Mouse (Mus musculus) heart, adult 2 months (tissue): ENCODE data around the gene Nfia. TPM values are rescaled to one million over a fixed set of nuclear protein-coding genes. Genes with fewer than 3 reads are reported as not detected.

Experiments
- DNase-seq, 2 experiments: peaks; one replicate each; pipeline ENCODE4 v3.0.0; 2021
- H3K27ac ChIP-seq: fragments of 200-600 bp; 2 replicates; pipeline ENCODE4 v1.8.1; 2022
- H3K27me3 ChIP-seq: fragments of 200-500 bp; 2 replicates; pipeline ENCODE4 v1.6.1; 2012; ENCODE audit warnings: mild to moderate bottlenecking, low read length, inconsistent platforms, mixed read lengths; ENCODE audit not compliant: control insufficient read depth, insufficient read depth
- H3K36me3 ChIP-seq: fragments of 200-500 bp; 2 replicates; pipeline ENCODE4 v1.6.1; 2012; ENCODE audit warnings: low read length, inconsistent platforms; ENCODE audit not compliant: control insufficient read depth, insufficient read depth
- H3K4me1 ChIP-seq: fragments of 200-500 bp; 2 replicates; pipeline ENCODE4 v1.6.1; 2011; ENCODE audit warnings: low read length; ENCODE audit not compliant: control insufficient read depth, insufficient read depth
- H3K4me3 ChIP-seq: fragments of 200-600 bp; 2 replicates; pipeline ENCODE4 v1.8.1; 2022
- H3K79me2 ChIP-seq: fragments of 200-500 bp; replicated peaks from 2 replicates; pipeline ENCODE4 v1.6.1; 2012; ENCODE audit warnings: mild to moderate bottlenecking, inconsistent platforms, low read length, moderate library complexity, mixed read lengths; ENCODE audit not compliant: control insufficient read depth, insufficient read depth
- H3K9ac ChIP-seq: fragments of 200-500 bp; 2 replicates; pipeline ENCODE4 v1.6.1; 2012; ENCODE audit warnings: low read depth, mild to moderate bottlenecking, control low read depth, inconsistent platforms, low read length, mixed read lengths
- CTCF ChIP-seq: fragments of 200-600 bp; IDR thresholded peaks from 2 replicates; pipeline ENCODE4 v1.8.1; 2022; ENCODE audit warnings: antibody characterized with exemption, mild to moderate bottlenecking, moderate library complexity
- EP300 ChIP-seq: fragments of 200-500 bp; IDR thresholded peaks from 2 replicates; pipeline ENCODE4 v1.6.1; 2011; ENCODE audit warnings: low read depth, low read length, control low read depth; ENCODE audit not compliant: insufficient read depth
- POLR2A ChIP-seq: fragments of 200-500 bp; IDR thresholded peaks from 2 replicates; pipeline ENCODE4 v1.6.1; 2011; ENCODE audit warnings: mild to moderate bottlenecking, low read depth, low read length, control low read depth; ENCODE audit not compliant: insufficient read depth
- WGBS: fragments of 180-500 bp; shearing (Covaris S2); methylation state at CpG from one replicate; pipeline ENCODE4 v1.1.7; 2018; 5-methylcytosine and 5-hydroxymethylcytosine counted together
- intact Hi-C: fragments of 180-260 bp; cut with DNase I; formaldehyde crosslinking; loops from one replicate; pipeline ENCODE4 v1.15.1; 2025
- polyA plus RNA-seq: library from polyadenylated mRNA; depleted of rRNA; stranded (reverse); fragments of >200 nt; gene quantifications from 2 replicates; pipeline ENCODE4 v1.2.3, GENCODE M21; 2012
- total RNA-seq, 2 experiments: library from RNA; stranded (reverse); gene quantifications; 2 replicates each; pipeline ENCODE4 v1.2.3; 2021

Gene Nfia
- total and polyA plus RNA-seq, 3 experiments: 70.3 to 128 (median 126) TPM

DNA sequence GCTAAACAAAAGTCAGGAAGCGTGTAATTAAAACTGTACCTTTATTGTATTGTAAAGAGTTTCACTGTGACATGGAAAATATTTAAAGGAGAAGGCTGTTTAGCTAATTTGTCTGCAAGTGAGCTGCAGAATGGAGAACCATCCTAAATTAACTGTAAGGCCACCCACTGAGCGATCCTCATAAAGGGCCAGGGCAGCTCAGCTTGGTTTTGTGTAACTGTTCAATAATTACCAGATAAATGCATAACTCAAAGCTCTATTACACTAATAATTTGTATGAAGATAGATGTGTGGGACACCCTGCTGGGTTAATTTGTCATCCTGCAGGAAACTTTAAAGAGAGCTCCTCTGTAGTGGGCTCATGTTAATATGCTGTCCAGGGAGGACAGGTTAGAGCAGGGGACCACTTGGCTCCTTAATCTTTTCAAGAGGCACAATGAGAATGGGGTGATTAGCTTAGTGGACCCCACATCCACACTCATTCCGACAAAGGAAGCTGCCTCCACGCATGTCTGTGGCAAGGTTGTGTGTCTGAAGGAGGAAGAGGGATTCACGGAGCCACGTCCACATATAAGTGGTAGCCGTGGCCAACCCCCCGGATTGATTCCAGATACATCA, 277.6 kb downstream of the Nfia start:
- peaks cover 3% of the 10 kb centered on the region for H3K4me1 ChIP-seq
- no peaks in the 10 kb centered on the region for H3K79me2 ChIP-seq
- no peak overlapping the region for H3K4me3 ChIP-seq
- TF ChIP-seq CTCF (no peak), EP300 (no peak), POLR2A (no peak)
- no peak overlapping the region for H3K9ac ChIP-seq
- H3K27me3 ChIP-seq: no peaks in the 10 kb centered on the region
- intact Hi-C loops: loop anchor here (5.0 kb wide), 1 partner anchor 37 kb away; no protein-coding TSS in a partner anchor
- peaks cover 8% of the 10 kb centered on the region for H3K36me3 ChIP-seq
- H3K27ac ChIP-seq: no peak overlapping the region; the same call in 1 of the 2 replicates
- DNase-seq: no peak
- WGBS: 85% methylated on average over 8 of the region's 8 CpGs

DNA sequence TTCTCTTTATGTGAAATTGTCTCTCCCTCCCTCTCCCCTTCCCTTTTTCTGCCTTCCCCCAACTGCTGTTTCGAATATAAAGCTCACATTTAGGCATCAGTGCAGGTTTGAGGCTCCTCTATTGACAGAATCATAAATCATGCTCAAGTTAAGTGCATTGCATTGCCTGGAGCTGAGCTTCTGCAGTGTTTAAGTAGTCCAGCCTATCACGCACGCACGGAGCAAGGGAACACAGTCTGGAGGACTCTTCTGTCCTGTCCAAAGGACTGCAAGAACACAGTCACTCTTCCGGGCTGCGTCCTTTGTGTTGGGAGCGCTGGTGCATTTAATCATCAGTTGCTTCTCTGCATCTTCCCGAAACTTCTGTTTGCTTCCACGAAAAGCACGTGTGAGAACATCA, 278.2 kb downstream of the Nfia start:
- intact Hi-C loops: loop anchor here (5.0 kb wide), 1 partner anchor 37 kb away; no protein-coding TSS in a partner anchor

GRCm38 (mm10) chr4:98051326-98051725, 278.8 kb downstream of the Nfia start:
- Histone ChIP-seq H3K4me3 (no peak overlapping the region), H3K27me3 (no peaks in the 10 kb centered on the region), H3K36me3 (peaks cover 8% of the 10 kb centered on the region), H3K27ac (no peak overlapping the region), H3K79me2 (no peaks in the 10 kb centered on the region), H3K9ac (no peak overlapping the region), H3K4me1 (peaks cover 3% of the 10 kb centered on the region)
- TF ChIP-seq CTCF (no peak), EP300 (no peak), POLR2A (no peak)
- no peak for DNase-seq
- 90% methylated on average over 3 of the region's 3 CpGs for WGBS
- intact Hi-C loops: loop anchor here (5.0 kb wide), 1 partner anchor 36 kb away; no protein-coding TSS in a partner anchor

More for the DNA sequence above, 278.2 kb downstream of the Nfia start:
- WGBS: 96% methylated on average over 10 of the region's 10 CpGs
- no peak for TF ChIP-seq POLR2A
- no peak for TF ChIP-seq EP300
- TF ChIP-seq CTCF: no peak
- no peaks in the 10 kb centered on the region for H3K79me2 ChIP-seq
- no peaks in the 10 kb centered on the region for H3K27me3 ChIP-seq
- no peak overlapping the region for H3K27ac ChIP-seq
- H3K9ac ChIP-seq: no peak overlapping the region
- H3K4me3 ChIP-seq: no peak overlapping the region
- H3K36me3 ChIP-seq: peaks cover 8% of the 10 kb centered on the region
- no peak for DNase-seq
- H3K4me1 ChIP-seq: peaks cover 3% of the 10 kb centered on the region

DNA sequence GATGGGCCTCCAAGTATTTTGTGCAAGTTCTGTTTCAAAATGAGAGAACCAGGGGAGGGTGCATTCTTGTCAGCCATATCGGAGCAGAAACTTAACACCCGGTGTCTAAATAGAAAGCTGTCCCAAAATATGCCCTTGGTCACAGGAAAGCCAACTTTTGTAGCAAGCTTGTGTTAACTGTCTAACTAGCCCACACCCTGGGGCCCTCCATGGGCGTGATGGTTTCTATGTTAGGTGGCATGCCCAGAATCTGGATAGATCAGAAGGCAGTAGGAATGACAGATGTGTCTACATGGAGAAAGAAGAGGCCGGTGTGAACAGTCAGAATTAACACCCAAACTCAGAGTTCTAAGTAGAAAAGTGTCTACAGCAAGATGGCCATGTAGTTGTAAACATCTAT, 282.5 kb downstream of the Nfia start:
- peaks cover 6% of the 10 kb centered on the region for H3K36me3 ChIP-seq
- TF ChIP-seq EP300: no peak
- no peak for TF ChIP-seq CTCF
- TF ChIP-seq POLR2A: no peak
- intact Hi-C loops: no loop called here
- no peaks in the 10 kb centered on the region for H3K27me3 ChIP-seq
- DNase-seq: no peak
- H3K9ac ChIP-seq: no peak overlapping the region
- H3K79me2 ChIP-seq: no peaks in the 10 kb centered on the region
- H3K27ac ChIP-seq: no peak overlapping the region
- 83% methylated on average over 4 of the region's 4 CpGs for WGBS
- no peak overlapping the region for H3K4me3 ChIP-seq
- H3K4me1 ChIP-seq: peaks cover 4% of the 10 kb centered on the region

DNA sequence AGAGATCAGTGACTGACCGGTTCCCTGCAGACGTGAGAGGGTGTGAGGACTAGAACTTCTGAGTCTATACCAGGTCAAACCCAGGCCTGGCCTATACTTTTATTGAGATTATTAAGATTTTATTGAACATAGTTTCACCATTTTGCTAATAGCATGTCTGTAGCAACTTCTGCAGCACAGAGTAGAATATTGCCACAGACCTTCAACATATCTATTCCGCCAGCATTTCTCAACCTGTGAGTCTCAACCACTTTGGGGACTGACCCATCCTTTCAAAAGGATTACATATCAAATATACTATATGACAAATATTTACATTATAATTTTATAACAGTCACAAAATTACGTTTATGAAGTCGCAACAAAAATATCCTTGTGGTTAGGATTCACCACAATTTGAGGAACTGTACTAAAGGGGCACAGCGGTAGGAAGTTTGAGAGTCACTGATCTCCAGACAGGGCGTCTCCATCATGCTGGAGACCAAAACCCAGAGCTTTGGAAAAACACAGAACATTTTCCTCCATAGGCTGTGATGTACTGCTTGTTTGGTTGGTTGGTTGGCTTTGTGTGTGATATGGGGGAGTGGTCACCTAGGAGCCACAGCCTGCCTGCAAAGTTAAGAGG, 284.0 kb downstream of the Nfia start:
- Histone ChIP-seq H3K27ac (no peak overlapping the region), H3K79me2 (no peaks in the 10 kb centered on the region), H3K4me3 (no peak overlapping the region), H3K27me3 (no peaks in the 10 kb centered on the region), H3K9ac (no peak overlapping the region), H3K4me1 (peaks cover 4% of the 10 kb centered on the region), H3K36me3 (peaks cover 6% of the 10 kb centered on the region)
- DNase-seq: no peak
- no peak for TF ChIP-seq POLR2A
- TF ChIP-seq EP300: no peak
- intact Hi-C loops: no loop called here
- WGBS: 90% methylated on average over 7 of the region's 7 CpGs

DNA sequence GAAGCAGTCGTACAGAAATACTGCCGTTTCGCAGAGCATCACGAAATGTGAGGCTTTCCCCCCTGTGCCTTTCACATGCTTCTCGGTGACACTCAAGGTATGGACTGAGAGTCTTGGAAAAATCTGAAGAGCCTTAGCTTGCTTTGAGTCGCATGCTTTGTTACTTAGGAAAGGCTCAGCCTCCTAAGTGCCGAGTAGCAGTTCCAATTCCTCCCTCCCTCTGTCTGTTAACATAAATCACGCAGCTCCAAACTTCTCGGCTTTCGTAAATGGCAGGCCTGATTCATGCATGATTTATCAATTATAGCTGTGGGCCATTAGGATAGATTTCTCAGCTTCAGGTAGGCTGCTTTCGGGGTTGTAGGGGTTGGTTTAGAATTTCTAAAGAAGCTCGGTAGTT, 284.7 kb downstream of the Nfia start:
- Histone ChIP-seq H3K79me2 (no peaks in the 10 kb centered on the region), H3K27me3 (no peaks in the 10 kb centered on the region), H3K27ac (no peak overlapping the region), H3K36me3 (peaks cover 6% of the 10 kb centered on the region), H3K4me3 (no peak overlapping the region), H3K4me1 (peaks cover 4% of the 10 kb centered on the region), H3K9ac (no peak overlapping the region)
- intact Hi-C loops: no loop called here
- DNase-seq: no peak
- 95% methylated on average over 12 of the region's 12 CpGs for WGBS
- TF ChIP-seq CTCF (no peak), EP300 (no peak), POLR2A (no peak)
